Mouse (Mus musculus): ENCODE results near the gene Wnt3. TPM values are rescaled to one million over a fixed set of nuclear protein-coding genes. Genes with fewer than 3 reads are reported as not detected.
"Not testable (repeated sequence)": the region's sequence is repeated elsewhere in the genome, so short reads cannot be mapped to it uniquely, and the experiment has no call there.

Gene Wnt3
- polyA plus RNA-seq, 1 experiment from 2014 or later: 8.0 TPM

DNA sequence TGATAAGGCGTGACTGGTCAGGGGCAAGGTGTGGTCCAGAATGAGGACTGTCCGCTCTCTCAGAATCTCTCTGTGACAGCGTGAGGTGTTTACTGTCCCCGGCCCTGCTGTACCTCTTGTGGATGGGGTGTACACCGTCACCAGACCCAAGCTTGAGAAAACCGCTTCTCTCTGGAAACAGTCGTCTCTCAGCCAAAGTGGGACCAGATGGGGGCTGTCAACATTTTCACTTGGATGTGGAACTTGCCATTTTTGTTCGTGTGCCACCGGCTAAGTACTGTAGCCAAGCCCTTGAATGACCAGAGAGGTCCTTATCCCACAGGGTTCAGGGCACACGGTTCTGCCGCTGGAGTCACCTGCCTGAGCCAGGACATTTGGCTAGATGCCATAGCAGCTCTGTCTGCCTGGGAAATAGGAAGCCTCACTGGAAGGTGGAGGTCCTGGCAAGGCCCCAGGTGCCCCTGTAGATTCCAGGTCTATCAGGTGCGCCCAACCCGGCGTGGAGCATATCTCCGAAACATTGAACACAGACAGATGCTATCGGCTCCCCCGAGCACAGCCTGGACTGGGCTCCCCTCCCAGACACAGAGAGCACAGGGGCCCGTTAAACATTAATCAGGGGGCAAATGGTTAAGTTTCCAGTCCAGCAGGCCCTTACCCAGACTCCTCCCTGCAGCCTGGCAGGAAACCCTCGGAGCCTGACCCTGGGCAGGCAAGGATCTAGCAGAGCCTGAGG, 38.7 kb upstream of the Wnt3 start:
- no peak for DNase-seq (ENCODE audit: low spot score)
- Histone ChIP-seq H3K27me3 (ENCODE audit: control insufficient read depth, insufficient read depth, low read length) (0 out of 2 replicates have a peak, but pooled peaks cover 4% of the 10 kb centered on the region), H3K4me1 (ENCODE audit: control insufficient read depth, insufficient read depth, low read length) (no peaks in the 10 kb centered on the region), H3K4me2 (ENCODE audit: low read depth) (no peak overlapping the region), H3K9me3 (ENCODE audit: control insufficient read depth, low read length) (no peaks in the 10 kb centered on the region), H3K4me3 (ENCODE audit: low read depth, low read length) (no peak overlapping the region), H3K36me3 (ENCODE audit: control insufficient read depth, insufficient read depth, low read length) (no peaks in the 10 kb centered on the region), H3K9ac (ENCODE audit: low read length) (no peak overlapping the region), H3K27ac (ENCODE audit: low read depth, low read length) (no peak overlapping the region)
- ATAC-seq (ENCODE audit: insufficient read depth, low FRiP score, low TSS enrichment): no peak
- 78% methylated on average over 19 of the region's 19 CpGs for WGBS

DNA sequence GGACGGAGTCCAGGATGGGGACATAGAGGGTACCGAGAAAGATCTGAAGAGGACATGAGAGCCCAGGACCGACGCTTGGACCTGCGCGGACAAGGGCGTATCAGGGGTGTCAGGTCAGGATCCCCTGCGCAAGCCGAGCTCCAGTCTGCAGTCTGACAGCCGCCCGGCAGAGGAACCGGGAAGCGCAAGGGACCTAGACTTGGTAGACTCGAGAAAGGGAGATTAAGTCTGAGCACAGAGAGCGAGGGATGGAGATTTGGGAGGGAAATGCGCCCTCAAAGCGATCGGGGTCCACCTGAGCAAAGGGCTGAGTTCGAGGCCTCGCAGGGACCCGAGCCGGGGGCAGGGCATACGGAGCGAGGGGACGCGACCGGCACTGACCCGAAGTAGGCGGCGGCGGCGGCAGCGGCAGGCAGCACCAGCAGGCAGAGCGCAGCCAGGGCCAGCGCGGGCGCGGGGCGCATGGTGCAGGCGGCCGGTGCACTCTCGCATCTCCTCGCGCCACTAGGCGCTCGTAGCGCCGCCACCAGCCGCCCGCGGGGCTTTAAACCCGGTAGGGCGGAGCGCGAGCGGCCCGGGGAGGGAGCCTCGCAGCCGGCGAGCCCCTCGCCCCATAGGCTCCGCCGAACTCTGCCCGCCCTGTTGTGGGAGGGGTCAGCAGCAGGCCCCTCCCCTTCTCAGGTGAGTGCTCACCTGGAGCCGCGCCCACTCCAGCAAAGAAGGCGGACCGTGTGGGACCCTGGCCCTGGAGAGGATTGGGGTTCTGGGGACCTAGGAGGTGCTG, 24.5 kb upstream of the Wnt3 start, which contains the start of gene Wnt9b:
Gene Wnt9b, minus strand, starts transcription at position 516 of the 784 bp plus-strand sequence.
- peak within 1 kb of the TSS; percentile 56 for H3K4me2 ChIP-seq (ENCODE audit: low read depth)
- no peak within 1 kb of the TSS for H3K27ac ChIP-seq (ENCODE audit: low read depth, low read length)
- H3K9ac ChIP-seq (ENCODE audit: low read length): 0 out of 2 replicates have a peak within 1 kb of the TSS, but pooled peaks have one; percentile 2
- peak within 1 kb of the TSS; percentile 37 for H3K4me3 ChIP-seq (ENCODE audit: low read depth, low read length)
- WGBS: under 1% methylated on average over 61 of the region's 68 CpGs
- no peaks in the 10 kb centered on the region for H3K36me3 ChIP-seq (ENCODE audit: control insufficient read depth, insufficient read depth, low read length)
- H3K9me3 ChIP-seq (ENCODE audit: control insufficient read depth, low read length): no peaks in the 10 kb centered on the region
- H3K27me3 ChIP-seq (ENCODE audit: control insufficient read depth, insufficient read depth, low read length): peaks cover 49% of the 10 kb centered on the region
- peaks cover 10% of the 10 kb centered on the region; the same call in 1 of the 2 replicates for H3K4me1 ChIP-seq (ENCODE audit: control insufficient read depth, insufficient read depth, low read length)
- ATAC-seq (ENCODE audit: insufficient read depth, low FRiP score, low TSS enrichment) (no peak), DNase-seq (ENCODE audit: low spot score) (peak; percentile 52)

DNA sequence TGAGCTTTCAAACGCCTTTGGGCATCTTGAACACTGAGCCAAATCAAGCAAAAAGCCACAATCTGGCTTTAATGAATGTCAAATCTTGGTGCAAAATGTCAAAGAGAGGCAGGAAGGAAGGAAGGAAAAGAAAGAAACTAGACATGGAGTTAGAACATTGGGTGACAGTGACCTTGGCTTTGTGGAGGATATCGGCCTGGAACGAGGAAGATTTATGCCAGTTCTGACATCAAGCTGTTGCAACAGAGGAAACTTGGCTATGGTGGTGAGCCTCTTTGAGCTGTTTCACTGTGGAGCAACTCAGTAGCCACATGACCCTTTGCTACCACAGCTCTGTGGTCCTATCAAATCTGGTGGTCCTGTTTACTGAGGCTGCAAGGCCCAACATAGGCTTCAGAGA, 23.3 kb upstream of the Wnt3 start:
- Histone ChIP-seq H3K9me3 (ENCODE audit: control insufficient read depth, low read length) (no peaks in the 10 kb centered on the region), H3K4me3 (ENCODE audit: low read depth, low read length) (no peak overlapping the region), H3K27me3 (ENCODE audit: control insufficient read depth, insufficient read depth, low read length) (peaks cover 49% of the 10 kb centered on the region), H3K27ac (ENCODE audit: low read depth, low read length) (no peak overlapping the region), H3K9ac (ENCODE audit: low read length) (no peak overlapping the region), H3K36me3 (ENCODE audit: control insufficient read depth, insufficient read depth, low read length) (no peaks in the 10 kb centered on the region), H3K4me2 (ENCODE audit: low read depth) (no peak overlapping the region), H3K4me1 (ENCODE audit: control insufficient read depth, insufficient read depth, low read length) (peaks cover 10% of the 10 kb centered on the region; the same call in 1 of the 2 replicates)
- DNase-seq (ENCODE audit: low spot score): no peak
- 66% methylated on average over 3 of the region's 3 CpGs for WGBS
- no peak for ATAC-seq (ENCODE audit: insufficient read depth, low FRiP score, low TSS enrichment)

DNA sequence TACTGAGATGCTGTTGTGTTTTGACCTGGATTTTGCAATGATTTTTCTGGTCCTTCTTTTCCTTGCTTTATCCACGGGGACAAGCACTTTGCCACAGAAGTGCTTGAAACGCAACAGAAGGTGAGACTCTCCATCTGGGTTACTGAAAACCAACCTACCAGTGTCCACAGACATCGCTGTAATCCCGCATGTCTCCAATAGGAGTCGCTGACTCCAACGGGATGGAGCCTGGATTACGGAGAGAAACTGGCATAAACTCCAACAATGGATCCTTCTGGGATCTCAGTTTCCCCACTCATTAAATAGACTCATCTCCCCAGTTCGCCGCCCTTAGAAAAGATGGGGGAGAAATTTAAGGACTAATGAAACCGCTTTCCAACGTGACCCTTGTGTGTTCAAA, 15.9 kb upstream of the Wnt3 start:
- ATAC-seq (ENCODE audit: insufficient read depth, low FRiP score, low TSS enrichment): no peak
- Histone ChIP-seq H3K9me3 (ENCODE audit: control insufficient read depth, low read length) (no peaks in the 10 kb centered on the region), H3K36me3 (ENCODE audit: control insufficient read depth, insufficient read depth, low read length) (no peaks in the 10 kb centered on the region), H3K4me3 (ENCODE audit: low read depth, low read length) (no peak overlapping the region), H3K4me2 (ENCODE audit: low read depth) (no peak overlapping the region), H3K27ac (ENCODE audit: low read depth, low read length) (no peak overlapping the region), H3K4me1 (ENCODE audit: control insufficient read depth, insufficient read depth, low read length) (no peaks in the 10 kb centered on the region), H3K27me3 (ENCODE audit: control insufficient read depth, insufficient read depth, low read length) (no peaks in the 10 kb centered on the region), H3K9ac (ENCODE audit: low read length) (no peak overlapping the region)
- 47% methylated on average over 11 of the region's 11 CpGs for WGBS
- DNase-seq (ENCODE audit: low spot score): no peak

DNA sequence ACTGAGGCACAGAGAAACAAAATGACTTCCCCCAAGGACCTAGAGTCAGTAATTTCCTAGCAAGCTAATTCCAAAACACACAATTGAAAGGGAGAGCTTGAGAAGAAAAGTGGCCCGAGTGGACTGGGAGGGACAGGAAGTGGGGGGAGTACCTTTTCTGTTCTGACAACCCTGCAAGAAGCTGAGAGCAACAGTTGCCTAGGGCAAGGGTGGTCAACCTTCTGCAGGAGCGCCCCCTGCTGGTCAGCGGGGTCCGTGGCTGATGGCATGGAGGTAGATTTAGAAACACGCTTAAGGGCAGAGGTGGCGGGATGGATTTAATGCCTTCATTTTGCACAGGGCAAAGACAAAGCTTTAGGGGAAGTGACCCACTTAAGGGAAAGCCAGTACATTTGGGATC, 15.2 kb upstream of the Wnt3 start:
- no peak for ATAC-seq (ENCODE audit: insufficient read depth, low FRiP score, low TSS enrichment)
- no peak overlapping the region for H3K4me2 ChIP-seq (ENCODE audit: low read depth)

DNA sequence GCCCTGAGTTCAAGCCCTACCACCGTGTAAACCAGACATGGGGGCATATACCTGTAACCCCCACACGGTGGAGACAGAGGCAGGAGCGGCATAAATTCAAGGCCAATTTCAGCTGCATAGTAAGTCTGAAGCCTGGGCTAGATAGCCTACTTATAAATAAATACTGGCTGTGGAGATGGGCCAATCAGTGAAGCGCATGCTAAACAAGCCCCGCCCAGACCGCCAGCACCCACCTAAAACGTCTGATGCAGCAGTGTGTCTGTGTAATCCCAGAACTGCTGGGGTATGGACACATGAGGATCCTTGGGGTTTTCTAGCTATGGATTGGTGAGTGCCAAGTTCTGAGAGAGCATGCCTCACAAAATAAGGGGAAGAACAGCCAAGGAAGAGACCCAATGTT, 13.8 kb upstream of the Wnt3 start:
- Histone ChIP-seq H3K27me3 (ENCODE audit: control insufficient read depth, insufficient read depth, low read length) (no peaks in the 10 kb centered on the region), H3K4me1 (ENCODE audit: control insufficient read depth, insufficient read depth, low read length) (no peaks in the 10 kb centered on the region), H3K36me3 (ENCODE audit: control insufficient read depth, insufficient read depth, low read length) (no peaks in the 10 kb centered on the region), H3K4me3 (ENCODE audit: low read depth, low read length) (no peak overlapping the region), H3K4me2 (ENCODE audit: low read depth) (no peak overlapping the region), H3K27ac (ENCODE audit: low read depth, low read length) (no peak overlapping the region), H3K9ac (ENCODE audit: low read length) (no peak overlapping the region), H3K9me3 (ENCODE audit: control insufficient read depth, low read length) (no peaks in the 10 kb centered on the region)
- ATAC-seq (ENCODE audit: insufficient read depth, low FRiP score, low TSS enrichment) (no peak), DNase-seq (ENCODE audit: low spot score) (no peak)
- WGBS: 56% methylated on average over 7 of the region's 7 CpGs

More for the DNA sequence above, 15.2 kb upstream of the Wnt3 start:
- no peaks in the 10 kb centered on the region for H3K36me3 ChIP-seq (ENCODE audit: control insufficient read depth, insufficient read depth, low read length)
- no peak overlapping the region for H3K4me3 ChIP-seq (ENCODE audit: low read depth, low read length)
- no peaks in the 10 kb centered on the region for H3K4me1 ChIP-seq (ENCODE audit: control insufficient read depth, insufficient read depth, low read length)
- H3K9ac ChIP-seq (ENCODE audit: low read length): no peak overlapping the region
- no peak overlapping the region for H3K27ac ChIP-seq (ENCODE audit: low read depth, low read length)
- DNase-seq (ENCODE audit: low spot score): peak; percentile 78
- H3K9me3 ChIP-seq (ENCODE audit: control insufficient read depth, low read length): no peaks in the 10 kb centered on the region
- H3K27me3 ChIP-seq (ENCODE audit: control insufficient read depth, insufficient read depth, low read length): no peaks in the 10 kb centered on the region
- WGBS: 7% methylated on average over 6 of the region's 6 CpGs

DNA sequence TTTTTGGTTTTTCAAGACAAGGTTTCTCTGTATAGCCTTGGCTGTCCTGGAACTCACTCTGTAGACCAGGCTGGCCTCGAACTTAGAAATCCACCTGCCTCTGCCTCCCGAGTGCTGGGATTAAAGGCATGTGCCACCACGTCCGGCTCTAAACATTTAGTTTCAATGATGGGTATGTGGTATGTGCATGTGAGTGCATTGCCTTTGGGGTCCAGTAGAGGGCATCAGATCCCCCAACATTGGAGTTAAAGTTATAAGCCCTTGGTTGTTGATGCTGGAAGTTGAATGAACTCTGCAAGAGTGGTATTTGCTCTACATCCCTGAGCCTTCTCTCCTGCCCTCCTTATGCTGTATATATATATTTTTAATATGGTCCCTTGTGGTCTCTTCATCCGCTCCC, 13.1 kb upstream of the Wnt3 start:
- H3K9me3 ChIP-seq (ENCODE audit: control insufficient read depth, low read length); DNase-seq (ENCODE audit: low spot score); H3K4me1 ChIP-seq (ENCODE audit: control insufficient read depth, insufficient read depth, low read length); H3K4me3 ChIP-seq (ENCODE audit: low read depth, low read length); H3K4me2 ChIP-seq (ENCODE audit: low read depth); ATAC-seq (ENCODE audit: insufficient read depth, low FRiP score, low TSS enrichment); H3K27ac ChIP-seq (ENCODE audit: low read depth, low read length); H3K9ac ChIP-seq (ENCODE audit: low read length); H3K27me3 ChIP-seq (ENCODE audit: control insufficient read depth, insufficient read depth, low read length); H3K36me3 ChIP-seq (ENCODE audit: control insufficient read depth, insufficient read depth, low read length): not testable (repeated sequence)
- 89% methylated on average over 5 of the region's 5 CpGs for WGBS

DNA sequence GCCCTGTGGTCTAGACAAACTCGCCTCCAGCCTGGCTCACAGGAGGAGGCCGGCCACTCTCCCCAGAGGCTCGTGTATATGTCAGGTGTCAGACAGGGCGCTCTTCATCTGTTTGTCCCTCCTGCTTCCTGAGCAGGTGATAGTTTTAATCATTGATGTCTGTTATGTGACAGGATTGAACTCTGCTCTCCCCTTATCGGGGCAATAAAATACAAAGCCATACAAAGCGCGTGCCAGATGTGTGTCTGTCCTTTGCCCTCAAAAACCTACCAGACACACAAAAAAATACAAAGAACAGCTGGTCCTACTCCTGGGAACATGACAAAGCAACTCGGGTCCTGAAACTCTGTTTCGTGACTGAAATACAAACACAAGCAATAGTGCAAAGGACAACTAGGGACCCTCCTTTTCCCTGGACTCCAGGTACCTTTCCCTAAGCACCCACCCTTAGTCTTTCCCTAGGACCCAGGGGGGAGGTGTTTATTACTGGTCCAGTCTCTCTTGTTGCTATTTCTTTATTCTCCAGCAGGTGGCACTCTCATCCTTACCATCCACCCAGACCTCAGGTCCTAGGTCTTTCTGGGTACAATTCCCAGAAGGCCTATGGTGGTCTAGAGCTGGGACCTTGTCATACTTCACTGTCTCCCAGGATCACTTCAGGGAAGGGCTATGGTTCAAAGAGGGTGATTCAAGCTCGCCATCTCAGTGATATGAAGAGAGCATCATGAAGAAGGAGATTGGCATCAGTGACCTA, 10.4 kb upstream of the Wnt3 start:
- H3K4me1 ChIP-seq (ENCODE audit: control insufficient read depth, insufficient read depth, low read length): 0 out of 2 replicates have a peak, but pooled peaks cover 6% of the 10 kb centered on the region
- no peak overlapping the region for H3K9ac ChIP-seq (ENCODE audit: low read length)
- DNase-seq (ENCODE audit: low spot score) (peak; percentile 58), ATAC-seq (ENCODE audit: insufficient read depth, low FRiP score, low TSS enrichment) (peak; percentile 64)
- 32% methylated on average over 10 of the region's 10 CpGs for WGBS
- no peaks in the 10 kb centered on the region; the same call in 1 of the 2 replicates for H3K36me3 ChIP-seq (ENCODE audit: control insufficient read depth, insufficient read depth, low read length)
- no peak overlapping the region for H3K4me2 ChIP-seq (ENCODE audit: low read depth)
- H3K9me3 ChIP-seq (ENCODE audit: control insufficient read depth, low read length): no peaks in the 10 kb centered on the region
- no peak overlapping the region for H3K4me3 ChIP-seq (ENCODE audit: low read depth, low read length)
- H3K27ac ChIP-seq (ENCODE audit: low read depth, low read length): no peak overlapping the region
- H3K27me3 ChIP-seq (ENCODE audit: control insufficient read depth, insufficient read depth, low read length): no peaks in the 10 kb centered on the region
